Mouse (Mus musculus) thymus, adult 2 months (tissue): ENCODE data around the gene Rab11fip2.

ENCODE experiments used
- CTCF ChIP-seq: fragments of 200-500 bp; IDR thresholded peaks from 2 replicates; pipeline ENCODE4 v1.5.1; 2012; ENCODE audit warnings: mild to moderate bottlenecking, control low read depth, low read length, moderate library complexity, borderline replicate concordance; ENCODE audit not compliant: control insufficient read depth, poor library complexity, insufficient read depth; ENCODE audit errors: extremely low read depth
- POLR2A ChIP-seq: fragments of 200-500 bp; IDR thresholded peaks from 2 replicates; pipeline ENCODE4 v1.6.1; 2012; ENCODE audit warnings: mild to moderate bottlenecking, low read length, control low read depth, moderate library complexity; ENCODE audit not compliant: control insufficient read depth, poor library complexity, insufficient read depth; ENCODE audit errors: extremely low read depth

GRCm38 (mm10) chr19:59860799-59861198, 82.7 kb downstream of the Rab11fip2 start:
- TF ChIP-seq CTCF (no peak), POLR2A (no peak)
